8 mouse cellular contexts compared by ENCODE assay signal in the genomic region with DNA sequence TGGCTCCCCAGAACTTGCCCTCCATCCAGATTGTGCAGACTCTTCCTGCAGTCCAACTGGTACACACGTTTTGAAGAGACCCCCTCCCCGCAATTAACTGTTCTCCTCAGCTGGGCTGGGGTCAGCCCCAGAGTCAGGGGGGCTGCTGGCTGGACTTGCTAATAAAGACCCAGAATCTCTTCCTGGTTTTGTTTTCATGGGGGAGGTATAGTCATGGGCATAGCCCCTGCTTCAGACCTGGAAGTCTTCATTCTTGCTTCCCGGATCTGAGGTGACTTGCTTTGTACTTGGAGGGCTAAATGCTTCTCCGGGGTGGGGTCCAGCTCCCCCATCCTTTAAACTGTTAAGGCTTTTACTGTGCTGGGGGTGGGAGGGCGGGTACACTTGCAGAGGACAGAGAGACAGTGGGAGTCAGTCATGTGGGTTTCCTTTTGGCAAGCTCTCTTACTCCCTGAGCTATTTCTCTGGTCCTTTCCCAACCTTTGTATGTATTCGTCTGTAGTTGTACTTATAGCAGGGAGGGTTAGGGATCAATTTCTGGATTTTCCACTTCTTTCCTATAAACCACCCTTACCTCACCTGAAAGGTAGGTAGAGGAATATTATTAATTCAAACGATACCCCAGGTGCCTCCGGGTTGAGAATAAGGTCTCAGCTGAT. TPM values are rescaled to one million over a fixed set of nuclear protein-coding genes. Genes with fewer than 3 reads are reported as not detected.
DNase-seq lines count a peak whose midpoint lies in the region; ATAC-seq and TF ChIP-seq lines count a peak whose summit lies in the region.

TSS of gene Nat14 (plus strand) at position 205 of the 659 bp plus-strand sequence.

- H3K27ac ChIP-seq in spleen, adult 2 months (ENCODE audit: insufficient read depth, low read length): no peak within 1 kb of the TSS
- H3K27ac ChIP-seq in limb, embryonic 11.5 days (replicated peaks; ENCODE audit: low read depth, low read length): peak within 1 kb of the TSS; percentile 81
- 0 out of 2 replicates have a peak within 1 kb of the TSS, but pooled peaks have one; percentile 18 for H3K27ac ChIP-seq in stomach, postnatal 0 days (replicated peaks)

- H3K4me3 ChIP-seq in spleen, adult 2 months (ENCODE audit: extremely low read depth, insufficient read depth, insufficient read length): peak within 1 kb of the TSS; percentile 31; the same call in 1 of the 2 replicates
- peak within 1 kb of the TSS; percentile 20 for H3K4me3 ChIP-seq in limb, embryonic 11.5 days (ENCODE audit: low read depth, low read length)
- peak within 1 kb of the TSS; percentile 26 for H3K4me3 ChIP-seq in stomach, postnatal 0 days (ENCODE audit: low read depth, low read length)

- 0 out of 2 replicates have a peak within 1 kb of the TSS, but pooled peaks have one; percentile 5 for H3K9ac ChIP-seq in limb, embryonic 11.5 days (ENCODE audit: low read length)
- H3K9ac ChIP-seq in stomach, postnatal 0 days (ENCODE audit: low read length): peak within 1 kb of the TSS; percentile 38; the same call in 1 of the 2 replicates

- peak within 1 kb of the TSS; percentile 71 for H3K4me2 ChIP-seq in limb, embryonic 11.5 days (ENCODE audit: low read depth, severe bottlenecking)
- peak within 1 kb of the TSS; percentile 57 for H3K4me2 ChIP-seq in stomach, postnatal 0 days (replicated peaks; ENCODE audit: low read depth)

- no peak for TF ChIP-seq POLR2A in spleen, adult 2 months (IDR thresholded peaks at IDR 0.05; ENCODE audit: low read depth, low read length)

- TF ChIP-seq EP300 in stomach, postnatal 0 days (optimal IDR thresholded peaks at IDR 0.05): no peak

- 36% methylated on average over 8 of the region's 8 CpGs for WGBS in spleen, adult 2 months
- 33% methylated on average over 8 of the region's 8 CpGs for WGBS in limb, embryonic 11.5 days
- WGBS in stomach, postnatal 0 days: 38% methylated on average over 8 of the region's 8 CpGs

- peaks cover 11% of the 10 kb centered on the region for H3K27me3 ChIP-seq in spleen, adult 2 months (ENCODE audit: control insufficient read depth, insufficient read depth, low read length)
- no peaks in the 10 kb centered on the region for H3K27me3 ChIP-seq in limb, embryonic 11.5 days (ENCODE audit: control insufficient read depth, insufficient read depth, low read length)
- H3K27me3 ChIP-seq in stomach, postnatal 0 days (ENCODE audit: control insufficient read depth, insufficient read depth, low read length): no peaks in the 10 kb centered on the region

- TF ChIP-seq CTCF in spleen, adult 2 months (IDR thresholded peaks at IDR 0.05; ENCODE audit: extremely low read depth, insufficient read depth, insufficient read length, insufficient replicate concordance): no peak
- no peak for TF ChIP-seq CTCF in stomach, postnatal 0 days (IDR thresholded peaks at IDR 0.05; ENCODE audit: low read depth)

- H3K9me3 ChIP-seq in limb, embryonic 11.5 days (ENCODE audit: control insufficient read depth, low read length): no peaks in the 10 kb centered on the region
- H3K9me3 ChIP-seq in stomach, postnatal 0 days (ENCODE audit: control insufficient read depth, low read length): no peaks in the 10 kb centered on the region

- H3K4me1 ChIP-seq in spleen, adult 2 months (ENCODE audit: control insufficient read depth, insufficient read depth, insufficient read length): peaks cover 16% of the 10 kb centered on the region
- peaks cover 50% of the 10 kb centered on the region for H3K4me1 ChIP-seq in limb, embryonic 11.5 days (ENCODE audit: control insufficient read depth, insufficient read depth, low read length)
- H3K4me1 ChIP-seq in stomach, postnatal 0 days (replicated peaks; ENCODE audit: control insufficient read depth, insufficient read depth): peaks cover 10% of the 10 kb centered on the region

- no peak for ATAC-seq in limb, embryonic 11.5 days (ENCODE audit: insufficient number of reproducible peaks, low FRiP score, low TSS enrichment, low read depth)
- ATAC-seq in stomach, postnatal 0 days (ENCODE audit: low FRiP score, low TSS enrichment): no peak

- peaks cover 27% of the 10 kb centered on the region for H3K36me3 ChIP-seq in spleen, adult 2 months (ENCODE audit: control insufficient read depth, insufficient read depth, low read length)
- H3K36me3 ChIP-seq in limb, embryonic 11.5 days (ENCODE audit: control insufficient read depth, insufficient read depth, low read length): peaks cover 16% of the 10 kb centered on the region; the same call in 1 of the 2 replicates
- peaks cover 15% of the 10 kb centered on the region for H3K36me3 ChIP-seq in stomach, postnatal 0 days (ENCODE audit: control insufficient read depth, insufficient read depth, low read length)

- DNase-seq in cerebellum, adult 9-10 months: peak; percentile 57
- no peak for DNase-seq in cerebellum, postnatal 25 days
- DNase-seq in spleen, adult 2 months (ENCODE audit: low read depth in 1 of 2, low spot score in 2 of 2): no peak
- no peak for DNase-seq in spleen, postnatal 14 days (ENCODE audit: low spot score in 2 of 2)
- no peak for DNase-seq in limb, embryonic 11.5 days (ENCODE audit: low spot score)
- DNase-seq in stomach, postnatal 0 days (ENCODE audit: low spot score): no peak
- DNase-seq in embryo, embryonic 10 days (ENCODE audit: low spot score): no peak
- no peak for DNase-seq in thymus, postnatal 4 days

RNA-seq across cellular contexts. Expression of gene Nat14, which starts in this region (rescaled TPM):
- 2.8 and 3.2 TPM in 2 replicates for polyA plus RNA-seq in spleen, adult 2 months (2012; rRNA removed)
- 1.9 and 2.9 TPM in 2 replicates for polyA plus RNA-seq in limb, embryonic 11.5 days (2014; fragmentation: Nextera tagmentation; extraction: Ambion mirVana)
- polyA plus RNA-seq in stomach, postnatal 0 days (2015; fragmentation: Nextera tagmentation; extraction: Ambion mirVana): 2.3 and 2.5 TPM in 2 replicates
